Mouse (Mus musculus): Measurements from ENCODE around the gene Rnh1. TPM values are rescaled to one million over a fixed set of nuclear protein-coding genes. Genes with fewer than 3 reads are reported as not detected.

Rnh1 gene
- polyA plus RNA-seq, 1 experiment, result 251 TPM

DNA sequence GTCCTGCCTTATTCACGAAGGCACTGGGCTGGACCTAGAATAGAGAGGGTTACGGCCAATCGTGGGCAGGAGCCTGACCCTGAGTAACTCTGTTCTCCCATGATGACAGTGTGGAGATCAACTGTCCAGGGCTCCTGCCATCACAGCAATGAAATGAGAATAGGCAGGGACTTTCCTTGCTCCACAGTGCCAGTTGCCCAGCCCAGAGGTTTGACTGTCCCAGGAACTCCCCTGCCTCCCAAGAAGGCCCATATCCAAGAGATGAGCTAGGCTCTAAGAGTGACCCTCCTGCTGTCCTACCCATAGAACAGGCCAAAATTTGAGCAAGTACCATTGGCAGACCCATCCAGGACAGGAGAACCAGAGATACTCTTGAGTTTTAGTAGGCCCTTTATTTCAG lies 16.1 kb upstream of the Rnh1 start:
- peaks cover 20% of the 10 kb centered on the region for H3K79me2 ChIP-seq (ENCODE audit: control insufficient read depth, insufficient read depth)
- no peaks in the 10 kb centered on the region for H3K27me3 ChIP-seq (ENCODE audit: control insufficient read depth, insufficient read depth, insufficient read length)
- TF ChIP-seq FOSL1 (IDR thresholded peaks at IDR 0.05; ENCODE audit: insufficient read depth, low read length, poor library complexity, severe bottlenecking) (no peak), CEBPB (IDR thresholded peaks at IDR 0.05; ENCODE audit: low read depth) (no peak), MYOD1 (IDR thresholded peaks at IDR 0.05; ENCODE audit: control insufficient read depth, insufficient read length, low read depth) (no peak)
- H3K4me3 ChIP-seq (ENCODE audit: insufficient read depth, poor library complexity, severe bottlenecking), result no peak overlapping the region
- H3K36me3 ChIP-seq (ENCODE audit: control insufficient read depth, insufficient read depth), result peaks cover 14% of the 10 kb centered on the region
- no peak overlapping the region for H3ac ChIP-seq (ENCODE audit: control insufficient read depth, insufficient read length, low read depth)
- H3K79me3 ChIP-seq (ENCODE audit: low read depth), result peaks cover 6% of the 10 kb centered on the region

DNA sequence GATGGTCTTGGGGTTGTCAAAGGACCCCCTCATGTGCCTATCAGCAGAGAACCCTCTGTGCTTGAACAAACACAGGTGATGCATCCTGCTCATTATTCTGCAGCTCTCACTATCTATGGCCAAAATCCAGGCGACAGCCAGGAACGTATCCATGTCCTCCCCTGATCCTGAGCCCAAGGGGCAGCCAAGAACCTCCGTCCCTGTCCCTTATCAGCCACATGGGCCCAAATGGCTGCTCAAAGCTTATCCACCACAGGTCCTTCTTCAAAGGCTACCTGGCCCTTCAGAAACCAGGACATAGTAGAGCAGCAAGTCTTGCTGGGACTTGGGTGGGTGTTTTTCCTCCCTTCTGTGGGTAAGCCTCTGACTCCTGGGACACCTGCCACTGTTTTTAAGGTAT lies 15.5 kb upstream of the Rnh1 start:
- TF ChIP-seq MYOD1 (IDR thresholded peaks at IDR 0.05; ENCODE audit: control insufficient read depth, insufficient read length, low read depth) (no peak), USF1 (IDR thresholded peaks at IDR 0.05; ENCODE audit: low read depth) (no peak), MYOG (IDR thresholded peaks at IDR 0.05; ENCODE audit: control insufficient read depth, extremely low read depth, insufficient read length) (no peak), MAX (IDR thresholded peaks at IDR 0.05) (no peak), CEBPB (IDR thresholded peaks at IDR 0.05; ENCODE audit: low read depth) (no peak), FOSL1 (IDR thresholded peaks at IDR 0.05; ENCODE audit: insufficient read depth, low read length, poor library complexity, severe bottlenecking) (no peak), CTCF (IDR thresholded peaks at IDR 0.05; ENCODE audit: control insufficient read depth, insufficient read depth, insufficient read length) (no peak)

DNA sequence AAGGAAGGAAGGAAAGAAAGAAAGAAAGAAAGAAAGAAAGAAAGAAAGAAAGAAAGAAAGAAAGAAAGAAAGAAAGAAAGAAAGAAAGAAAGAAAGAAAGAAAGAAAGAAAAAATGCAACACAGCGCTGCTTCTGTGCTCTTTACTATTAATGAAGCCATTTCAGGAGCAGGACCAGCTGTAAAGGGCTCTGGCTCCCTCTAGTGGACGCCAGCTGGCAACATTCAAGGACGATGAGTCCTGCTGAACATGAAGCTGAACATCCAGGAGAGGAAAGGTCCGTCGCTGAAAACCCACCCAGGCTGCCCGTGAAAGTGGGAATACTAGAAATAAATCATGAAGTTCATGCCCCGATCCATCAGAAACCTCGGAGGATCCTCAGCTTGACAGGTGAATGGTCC lies 3.5 kb upstream of the Rnh1 start:
- TF ChIP-seq USF1 (IDR thresholded peaks at IDR 0.05; ENCODE audit: low read depth), result no peak
- TF ChIP-seq CTCF (IDR thresholded peaks at IDR 0.05; ENCODE audit: control insufficient read depth, insufficient read depth, insufficient read length), result peak; percentile 82
- Histone ChIP-seq H3K79me3 (ENCODE audit: low read depth) (peaks cover 6% of the 10 kb centered on the region), H3ac (ENCODE audit: control insufficient read depth, insufficient read length, low read depth) (no peak overlapping the region), H3K36me3 (ENCODE audit: control insufficient read depth, insufficient read depth) (no peaks in the 10 kb centered on the region), H3K27me3 (ENCODE audit: control insufficient read depth, insufficient read depth, insufficient read length) (no peaks in the 10 kb centered on the region), H3K4me3 (ENCODE audit: insufficient read depth, poor library complexity, severe bottlenecking) (no peak overlapping the region), H3K79me2 (ENCODE audit: control insufficient read depth, insufficient read depth) (peaks cover 6% of the 10 kb centered on the region)

More for the DNA sequence above, 15.5 kb upstream of the Rnh1 start:
- H3K36me3 ChIP-seq (ENCODE audit: control insufficient read depth, insufficient read depth), result peaks cover 14% of the 10 kb centered on the region
- H3ac ChIP-seq (ENCODE audit: control insufficient read depth, insufficient read length, low read depth), result no peak overlapping the region
- no peaks in the 10 kb centered on the region for H3K27me3 ChIP-seq (ENCODE audit: control insufficient read depth, insufficient read depth, insufficient read length)
- no peak overlapping the region for H3K4me3 ChIP-seq (ENCODE audit: insufficient read depth, poor library complexity, severe bottlenecking)
- peaks cover 16% of the 10 kb centered on the region for H3K79me2 ChIP-seq (ENCODE audit: control insufficient read depth, insufficient read depth)
- H3K79me3 ChIP-seq (ENCODE audit: low read depth), result peaks cover 5% of the 10 kb centered on the region

GRCm38 (mm10) chr7:141175068-141175467 lies 2.4 kb upstream of the Rnh1 start:
- H3K79me3 ChIP-seq (ENCODE audit: low read depth), result peaks cover 6% of the 10 kb centered on the region
- H3K4me3 ChIP-seq (ENCODE audit: insufficient read depth, poor library complexity, severe bottlenecking), result no peak overlapping the region
- peaks cover 16% of the 10 kb centered on the region for H3K79me2 ChIP-seq (ENCODE audit: control insufficient read depth, insufficient read depth)
- TF ChIP-seq CEBPB (IDR thresholded peaks at IDR 0.05; ENCODE audit: low read depth), result no peak
- no peak for TF ChIP-seq MAX (IDR thresholded peaks at IDR 0.05)
- TF ChIP-seq MYOD1 (IDR thresholded peaks at IDR 0.05; ENCODE audit: control insufficient read depth, insufficient read length, low read depth), result no peak
- TF ChIP-seq USF1 (IDR thresholded peaks at IDR 0.05; ENCODE audit: low read depth), result no peak
- no peak for TF ChIP-seq CTCF (IDR thresholded peaks at IDR 0.05; ENCODE audit: control insufficient read depth, insufficient read depth, insufficient read length)
- H3K27me3 ChIP-seq (ENCODE audit: control insufficient read depth, insufficient read depth, insufficient read length), result no peaks in the 10 kb centered on the region
- no peak overlapping the region for H3ac ChIP-seq (ENCODE audit: control insufficient read depth, insufficient read length, low read depth)
- no peaks in the 10 kb centered on the region for H3K36me3 ChIP-seq (ENCODE audit: control insufficient read depth, insufficient read depth)

DNA sequence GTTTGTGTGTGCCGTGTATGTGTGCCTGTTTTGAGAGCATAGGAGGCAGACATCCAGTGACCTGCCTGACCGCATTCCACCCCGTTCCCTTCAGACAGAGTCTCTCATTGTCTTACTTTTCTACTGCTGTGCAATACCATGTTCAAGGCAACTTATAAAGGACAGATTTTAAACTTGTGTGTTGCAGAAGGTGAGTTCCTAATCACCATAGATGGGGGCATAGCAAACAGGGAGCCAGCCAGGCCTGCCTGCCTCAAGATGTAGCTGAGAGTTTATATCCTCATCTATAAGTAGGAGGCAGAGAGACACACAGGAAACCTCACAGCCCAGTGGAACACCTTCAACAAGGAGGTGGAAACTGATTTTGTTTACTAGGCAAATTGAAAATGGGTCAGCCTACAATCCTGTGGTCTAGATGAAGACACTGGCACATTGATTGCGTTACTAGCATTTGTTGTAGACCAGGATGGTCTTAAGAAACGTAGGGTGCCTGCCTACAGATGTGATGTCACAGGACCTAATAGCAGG lies 730 bp upstream of the Rnh1 start:
- Histone ChIP-seq H3K79me2 (ENCODE audit: control insufficient read depth, insufficient read depth) (peaks cover 23% of the 10 kb centered on the region), H3K4me3 (ENCODE audit: insufficient read depth, poor library complexity, severe bottlenecking) (peak overlapping the region; percentile 44), H3ac (ENCODE audit: control insufficient read depth, insufficient read length, low read depth) (no peak overlapping the region), H3K27me3 (ENCODE audit: control insufficient read depth, insufficient read depth, insufficient read length) (no peaks in the 10 kb centered on the region), H3K36me3 (ENCODE audit: control insufficient read depth, insufficient read depth) (no peaks in the 10 kb centered on the region), H3K79me3 (ENCODE audit: low read depth) (peaks cover 8% of the 10 kb centered on the region)
- TF ChIP-seq CEBPB (IDR thresholded peaks at IDR 0.05; ENCODE audit: low read depth) (no peak), MYOG (IDR thresholded peaks at IDR 0.05; ENCODE audit: control insufficient read depth, extremely low read depth, insufficient read length) (no peak), CTCF (IDR thresholded peaks at IDR 0.05; ENCODE audit: control insufficient read depth, insufficient read depth, insufficient read length) (no peak), MAX (IDR thresholded peaks at IDR 0.05) (no peak), MYOD1 (IDR thresholded peaks at IDR 0.05; ENCODE audit: control insufficient read depth, insufficient read length, low read depth) (no peak), USF1 (IDR thresholded peaks at IDR 0.05; ENCODE audit: low read depth) (no peak), FOSL1 (IDR thresholded peaks at IDR 0.05; ENCODE audit: insufficient read depth, low read length, poor library complexity, severe bottlenecking) (no peak)

DNA sequence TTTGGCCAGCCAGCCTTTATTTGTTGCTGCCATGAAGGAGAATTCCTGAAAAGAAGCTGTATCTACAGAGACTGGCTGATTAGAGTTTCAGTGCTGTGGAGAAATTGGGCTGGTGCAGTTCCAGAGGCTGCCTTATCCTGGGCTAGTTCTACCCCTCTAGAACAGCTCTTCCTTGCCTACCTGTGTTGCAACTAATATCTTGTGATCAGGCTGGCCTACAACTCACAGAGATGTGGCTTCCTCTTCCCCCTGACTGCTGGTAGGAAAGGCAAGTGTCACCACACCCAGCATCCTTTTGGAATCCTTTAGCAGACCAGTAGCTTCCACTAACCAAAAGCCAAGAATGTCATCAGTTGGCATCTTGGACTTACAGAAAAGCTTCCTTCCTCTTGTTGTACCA lies 2.8 kb downstream of the Rnh1 start:
- H3K79me2 ChIP-seq (ENCODE audit: control insufficient read depth, insufficient read depth), result peaks cover 55% of the 10 kb centered on the region
- H3K4me3 ChIP-seq (ENCODE audit: insufficient read depth, poor library complexity, severe bottlenecking), result no peak overlapping the region
- H3K27me3 ChIP-seq (ENCODE audit: control insufficient read depth, insufficient read depth, insufficient read length), result no peaks in the 10 kb centered on the region
- H3ac ChIP-seq (ENCODE audit: control insufficient read depth, insufficient read length, low read depth), result no peak overlapping the region
- peaks cover 23% of the 10 kb centered on the region for H3K79me3 ChIP-seq (ENCODE audit: low read depth)
- peaks cover 15% of the 10 kb centered on the region for H3K36me3 ChIP-seq (ENCODE audit: control insufficient read depth, insufficient read depth)
- no peak for TF ChIP-seq FOSL1 (IDR thresholded peaks at IDR 0.05; ENCODE audit: insufficient read depth, low read length, poor library complexity, severe bottlenecking)
- no peak for TF ChIP-seq MYOD1 (IDR thresholded peaks at IDR 0.05; ENCODE audit: control insufficient read depth, insufficient read length, low read depth)
- TF ChIP-seq MYOG (IDR thresholded peaks at IDR 0.05; ENCODE audit: control insufficient read depth, extremely low read depth, insufficient read length), result no peak
- TF ChIP-seq CEBPB (IDR thresholded peaks at IDR 0.05; ENCODE audit: low read depth), result no peak
- TF ChIP-seq CTCF (IDR thresholded peaks at IDR 0.05; ENCODE audit: control insufficient read depth, insufficient read depth, insufficient read length), result no peak
- TF ChIP-seq USF1 (IDR thresholded peaks at IDR 0.05; ENCODE audit: low read depth), result no peak
- TF ChIP-seq MAX (IDR thresholded peaks at IDR 0.05), result no peak

All from C2C12 (cell line).